Mouse (Mus musculus) MEL (cell line): ENCODE data around the gene Rapgef4.

Experiments used
- CTCF ChIP-seq, 3 experiments: IDR thresholded peaks in 2 of 3; conservative IDR thresholded peaks in 1 of 3; 2 replicates each; pipeline ENCODE4 v1.5.1; 2011 to 2012; ENCODE audit warnings: low read length in 3 of 3, low read depth in 2 of 3, mild to moderate bottlenecking in 2 of 3, improper control_type of control experiment in 1 of 3, inconsistent platforms in 1 of 3, mixed read lengths in 1 of 3, moderate library complexity in 1 of 3; ENCODE audit not compliant: control insufficient read depth in 1 of 3, insufficient read depth in 1 of 3, poor library complexity in 1 of 3, severe bottlenecking in 1 of 3
- GABPA ChIP-seq: IDR thresholded peaks from 2 replicates; pipeline ENCODE4 v1.6.1; 2012; ENCODE audit warnings: low read depth, mild to moderate bottlenecking, inconsistent platforms, low read length, improper control_type of control experiment, moderate library complexity
- GATA1 ChIP-seq: IDR thresholded peaks from 2 replicates; pipeline ENCODE4 v1.6.1; 2011; ENCODE audit warnings: low read depth, low read length, improper control_type of control experiment
- HCFC1 ChIP-seq: IDR thresholded peaks from 2 replicates; pipeline ENCODE4 v1.6.1; 2012; ENCODE audit warnings: low read depth, mild to moderate bottlenecking, inconsistent platforms, low read length, improper control_type of control experiment, moderate library complexity
- MEF2A ChIP-seq: IDR thresholded peaks from 2 replicates; pipeline ENCODE4 v1.6.1; 2014; ENCODE audit warnings: low read depth, mild to moderate bottlenecking, inconsistent platforms, low read length, improper control_type of control experiment; ENCODE audit not compliant: poor library complexity, insufficient replicate concordance, severe bottlenecking; ENCODE audit errors: extremely low read depth
- MXI1 ChIP-seq: IDR thresholded peaks from 2 replicates; pipeline ENCODE4 v1.6.1; 2011; ENCODE audit warnings: mild to moderate bottlenecking, low read depth, low read length, improper control_type of control experiment
- POLR2A ChIP-seq, 2 experiments: IDR thresholded peaks; 2 replicates each; pipeline ENCODE4 v1.6.1; 2011 to 2012; ENCODE audit warnings: low read length in 2 of 2, mild to moderate bottlenecking in 2 of 2, control low read depth in 1 of 2, improper control_type of control experiment in 1 of 2, low read depth in 1 of 2, moderate library complexity in 1 of 2; ENCODE audit not compliant: control insufficient read depth in 1 of 2, insufficient read depth in 1 of 2, poor library complexity in 1 of 2
- TCF12 ChIP-seq: IDR thresholded peaks from 2 replicates; pipeline ENCODE4 v1.6.1; 2014; ENCODE audit warnings: low read depth, mild to moderate bottlenecking, inconsistent platforms, low read length, improper control_type of control experiment, moderate library complexity
- USF1 ChIP-seq: IDR thresholded peaks from 2 replicates; pipeline ENCODE4 v1.6.1; 2014; ENCODE audit warnings: low read depth, mild to moderate bottlenecking, inconsistent platforms, low read length, improper control_type of control experiment, moderate library complexity
- USF2 ChIP-seq, 2 experiments: IDR thresholded peaks; 2 replicates each; pipeline ENCODE4 v1.6.1; 2011 to 2012; ENCODE audit warnings: improper control_type of control experiment in 2 of 2, low read length in 2 of 2, borderline replicate concordance in 1 of 2, inconsistent platforms in 1 of 2, low read depth in 1 of 2, mild to moderate bottlenecking in 1 of 2; ENCODE audit not compliant: insufficient read depth in 1 of 2
- ZNF384 ChIP-seq: IDR thresholded peaks from 2 replicates; pipeline ENCODE4 v1.6.1; 2012; ENCODE audit warnings: low read depth, mild to moderate bottlenecking, inconsistent platforms, low read length, improper control_type of control experiment

GRCm38 (mm10) chr2:72016013-72016412, 35.0 kb downstream of the Rapgef4 start:
- TF ChIP-seq CTCF (IDR thresholded peaks at IDR 0.05 in 2 of 3, conservative IDR thresholded peaks at IDR 0.05 in 1 of 3; ENCODE audit: control insufficient read depth in 1 of 3, insufficient read depth in 1 of 3, low read depth in 2 of 3, low read length in 3 of 3, poor library complexity in 1 of 3, severe bottlenecking in 1 of 3) (no peak), HCFC1 (no peak), MEF2A (no peak), GATA1 (no peak), POLR2A (IDR thresholded peaks at IDR 0.05; ENCODE audit: control insufficient read depth in 1 of 2, insufficient read depth in 1 of 2, low read depth in 1 of 2, low read length in 2 of 2, poor library complexity in 1 of 2) (no peak), ZNF384 (no peak), GABPA (no peak), USF2 (IDR thresholded peaks at IDR 0.05; ENCODE audit: borderline replicate concordance in 1 of 2, insufficient read depth in 1 of 2, low read depth in 1 of 2, low read length in 2 of 2) (no peak), TCF12 (no peak), USF1 (no peak), MXI1 (no peak)
